Mouse (Mus musculus): ENCODE results near the gene Krt26. TPM values are rescaled to one million over a fixed set of nuclear protein-coding genes. Genes with fewer than 3 reads are reported as not detected.

The Krt26 gene
- polyA plus RNA-seq (2015; fragmentation: Nextera tagmentation; extraction: Ambion mirVana): not detected in 2 replicates

- Histone ChIP-seq H3K9ac (ENCODE audit: low read length) (no peak within 1 kb of the TSS), H3K36me3 (ENCODE audit: control insufficient read depth, insufficient read depth, low read length) (no peaks in the 10 kb centered on the region), H3K9me3 (replicated peaks; ENCODE audit: control insufficient read depth, low read length) (no peaks in the 10 kb centered on the region), H3K4me2 (ENCODE audit: low read depth, low read length) (no peak within 1 kb of the TSS), H3K27me3 (ENCODE audit: control insufficient read depth, insufficient read depth, low read length) (no peaks in the 10 kb centered on the region), H3K4me3 (replicated peaks; ENCODE audit: low read length) (no peak within 1 kb of the TSS), H3K27ac (ENCODE audit: low read length) (no peak within 1 kb of the TSS), H3K4me1 (ENCODE audit: control insufficient read depth, insufficient read depth, low read length) (no peaks in the 10 kb centered on the region; the same call in 1 of the 2 replicates)
- no peak for ATAC-seq (ENCODE audit: insufficient read depth, low FRiP score)
- 86% methylated on average over 11 of the region's 11 CpGs for WGBS
Measured at GRCm38 (mm10) chr11:99337866-99338265, at the start of gene Krt26. TSS of gene Krt26 (minus strand) at chr11:99337966.

DNA sequence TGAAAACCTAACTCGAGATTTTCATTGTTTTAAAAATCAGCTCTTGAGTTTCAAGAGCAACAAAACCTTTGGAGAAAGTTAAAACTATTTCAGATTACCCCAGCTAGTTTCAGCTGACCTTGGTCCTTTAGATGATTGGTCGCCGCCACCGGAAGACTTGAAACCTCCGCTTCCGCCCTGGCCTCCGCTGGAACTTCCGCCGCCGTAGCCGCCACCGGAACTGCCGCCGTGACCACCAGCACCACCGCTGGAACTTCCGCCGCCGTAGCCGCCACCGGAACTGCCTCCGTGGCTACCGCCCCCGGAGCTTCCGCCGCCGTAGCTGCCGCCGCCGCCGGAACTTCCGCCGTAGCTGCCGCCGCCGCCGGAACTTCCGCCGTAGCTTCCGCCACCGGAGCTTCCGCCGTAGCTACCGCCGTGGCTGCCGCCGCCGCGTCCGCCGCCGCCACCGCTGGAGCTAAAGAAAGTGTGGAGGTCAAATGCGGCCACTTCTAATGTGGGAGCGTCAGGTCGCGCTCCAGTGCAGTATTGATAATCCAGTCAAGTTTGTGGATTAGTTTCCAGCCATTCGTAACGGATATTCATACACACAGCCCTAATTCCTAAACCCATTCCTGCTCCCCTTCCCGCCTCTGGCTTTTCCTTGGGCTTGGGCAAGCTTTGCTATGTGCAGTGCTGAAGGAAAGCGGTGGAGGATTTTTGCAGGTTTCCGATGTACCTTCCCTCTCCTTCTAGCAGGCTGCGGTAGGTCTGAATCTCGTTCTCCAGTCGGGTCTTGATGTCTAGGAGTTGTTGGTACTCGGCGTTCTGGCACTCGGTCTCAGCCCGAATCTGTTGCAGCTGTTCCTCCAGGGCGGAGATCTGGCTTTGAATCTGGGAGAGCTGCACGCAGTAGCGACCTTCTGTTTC is 48.3 kb upstream of the Krt26 start:
- peak; percentile 84 for ATAC-seq (ENCODE audit: insufficient read depth, low FRiP score)

GRCm38 (mm10) chr11:99379568-99379967 is 41.8 kb upstream of the Krt26 start:
- H3K27me3 ChIP-seq (ENCODE audit: control insufficient read depth, insufficient read depth, low read length): no peaks in the 10 kb centered on the region
- H3K4me1 ChIP-seq (ENCODE audit: control insufficient read depth, insufficient read depth, low read length): no peaks in the 10 kb centered on the region
- no peak overlapping the region for H3K4me3 ChIP-seq (replicated peaks; ENCODE audit: low read length)
- 18% methylated on average over 5 of the region's 5 CpGs for WGBS
- H3K27ac ChIP-seq (ENCODE audit: low read length): no peak overlapping the region
- no peak for ATAC-seq (ENCODE audit: insufficient read depth, low FRiP score)
- no peaks in the 10 kb centered on the region for H3K9me3 ChIP-seq (replicated peaks; ENCODE audit: control insufficient read depth, low read length)
- H3K9ac ChIP-seq (ENCODE audit: low read length): no peak overlapping the region
- H3K4me2 ChIP-seq (ENCODE audit: low read depth, low read length): no peak overlapping the region
- no peaks in the 10 kb centered on the region for H3K36me3 ChIP-seq (ENCODE audit: control insufficient read depth, insufficient read depth, low read length)

More for the DNA sequence above, 48.3 kb upstream of the Krt26 start:
- Histone ChIP-seq H3K36me3 (ENCODE audit: control insufficient read depth, insufficient read depth, low read length) (no peaks in the 10 kb centered on the region), H3K4me3 (replicated peaks; ENCODE audit: low read length) (peak overlapping the region; percentile 67), H3K9ac (ENCODE audit: low read length) (peak overlapping the region; percentile 73), H3K27ac (ENCODE audit: low read length) (peak overlapping the region; percentile 100), H3K27me3 (ENCODE audit: control insufficient read depth, insufficient read depth, low read length) (no peaks in the 10 kb centered on the region), H3K9me3 (replicated peaks; ENCODE audit: control insufficient read depth, low read length) (no peaks in the 10 kb centered on the region), H3K4me2 (ENCODE audit: low read depth, low read length) (peak overlapping the region; percentile 76), H3K4me1 (ENCODE audit: control insufficient read depth, insufficient read depth, low read length) (no peaks in the 10 kb centered on the region)
- under 1% methylated on average over 71 of the region's 71 CpGs for WGBS

GRCm38 (mm10) chr11:99374803-99375202 is 37.0 kb upstream of the Krt26 start, which contains the start of gene Krt28:
TSS of gene Krt28 (minus strand) at chr11:99374903.
- no peak within 1 kb of the TSS for H3K27ac ChIP-seq (ENCODE audit: low read length)
- no peak within 1 kb of the TSS for H3K4me2 ChIP-seq (ENCODE audit: low read depth, low read length)
- H3K4me3 ChIP-seq (replicated peaks; ENCODE audit: low read length): no peak within 1 kb of the TSS
- ATAC-seq (ENCODE audit: insufficient read depth, low FRiP score): no peak
- no peaks in the 10 kb centered on the region for H3K27me3 ChIP-seq (ENCODE audit: control insufficient read depth, insufficient read depth, low read length)
- no peaks in the 10 kb centered on the region for H3K4me1 ChIP-seq (ENCODE audit: control insufficient read depth, insufficient read depth, low read length)
- H3K9ac ChIP-seq (ENCODE audit: low read length): no peak within 1 kb of the TSS
- WGBS: 83% methylated on average over 13 of the region's 13 CpGs
- H3K36me3 ChIP-seq (ENCODE audit: control insufficient read depth, insufficient read depth, low read length): no peaks in the 10 kb centered on the region
- H3K9me3 ChIP-seq (replicated peaks; ENCODE audit: control insufficient read depth, low read length): no peaks in the 10 kb centered on the region

- H3K36me3 ChIP-seq (ENCODE audit: control insufficient read depth, insufficient read depth, low read length): no peaks in the 10 kb centered on the region
- H3K27ac ChIP-seq (ENCODE audit: low read length): no peak overlapping the region
- no peak for ATAC-seq (ENCODE audit: insufficient read depth, low FRiP score)
- H3K4me1 ChIP-seq (ENCODE audit: control insufficient read depth, insufficient read depth, low read length): no peaks in the 10 kb centered on the region
- no peak overlapping the region for H3K4me2 ChIP-seq (ENCODE audit: low read depth, low read length)
- H3K9ac ChIP-seq (ENCODE audit: low read length): no peak overlapping the region
- no peaks in the 10 kb centered on the region for H3K9me3 ChIP-seq (replicated peaks; ENCODE audit: control insufficient read depth, low read length)
- WGBS: 85% methylated on average over 8 of the region's 8 CpGs
- H3K27me3 ChIP-seq (ENCODE audit: control insufficient read depth, insufficient read depth, low read length): no peaks in the 10 kb centered on the region
- no peak overlapping the region for H3K4me3 ChIP-seq (replicated peaks; ENCODE audit: low read length)
Measured at GRCm38 (mm10) chr11:99369853-99370451, 32.2 kb upstream of the Krt26 start.

DNA sequence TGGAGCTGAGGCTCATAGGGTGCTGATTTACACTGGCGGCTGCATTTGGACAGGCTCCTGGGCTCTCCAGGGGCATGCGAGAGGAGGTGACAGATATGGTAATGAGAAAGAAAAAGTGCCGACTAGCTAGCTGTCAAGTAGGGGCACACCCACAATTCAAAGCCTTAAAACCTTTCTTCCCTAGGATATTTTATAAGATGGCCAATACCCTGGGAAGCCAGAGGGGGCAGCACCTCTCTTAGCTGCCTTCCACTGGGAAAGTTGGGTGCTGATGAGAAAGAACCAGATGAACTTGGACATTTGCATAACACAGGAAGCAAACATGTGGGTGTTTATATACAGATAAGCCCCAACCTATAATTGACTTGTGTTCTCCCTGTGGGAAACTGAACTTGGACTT is 31.5 kb upstream of the Krt26 start:
- Histone ChIP-seq H3K27ac (ENCODE audit: low read length) (no peak overlapping the region), H3K9me3 (replicated peaks; ENCODE audit: control insufficient read depth, low read length) (no peaks in the 10 kb centered on the region), H3K27me3 (ENCODE audit: control insufficient read depth, insufficient read depth, low read length) (no peaks in the 10 kb centered on the region), H3K9ac (ENCODE audit: low read length) (no peak overlapping the region), H3K4me1 (ENCODE audit: control insufficient read depth, insufficient read depth, low read length) (no peaks in the 10 kb centered on the region), H3K4me2 (ENCODE audit: low read depth, low read length) (no peak overlapping the region), H3K4me3 (replicated peaks; ENCODE audit: low read length) (no peak overlapping the region), H3K36me3 (ENCODE audit: control insufficient read depth, insufficient read depth, low read length) (no peaks in the 10 kb centered on the region)
- ATAC-seq (ENCODE audit: insufficient read depth, low FRiP score): no peak
- 10% methylated on average over 3 of the region's 3 CpGs for WGBS

GRCm38 (mm10) chr11:99366791-99367190 is 29.0 kb upstream of the Krt26 start:
- Histone ChIP-seq H3K4me1 (ENCODE audit: control insufficient read depth, insufficient read depth, low read length) (no peaks in the 10 kb centered on the region), H3K27me3 (ENCODE audit: control insufficient read depth, insufficient read depth, low read length) (no peaks in the 10 kb centered on the region), H3K36me3 (ENCODE audit: control insufficient read depth, insufficient read depth, low read length) (no peaks in the 10 kb centered on the region), H3K4me3 (replicated peaks; ENCODE audit: low read length) (no peak overlapping the region), H3K4me2 (ENCODE audit: low read depth, low read length) (no peak overlapping the region), H3K27ac (ENCODE audit: low read length) (no peak overlapping the region), H3K9ac (ENCODE audit: low read length) (no peak overlapping the region), H3K9me3 (replicated peaks; ENCODE audit: control insufficient read depth, low read length) (no peaks in the 10 kb centered on the region)
- ATAC-seq (ENCODE audit: insufficient read depth, low FRiP score): no peak
- 27% methylated on average over 10 of the region's 10 CpGs for WGBS

DNA sequence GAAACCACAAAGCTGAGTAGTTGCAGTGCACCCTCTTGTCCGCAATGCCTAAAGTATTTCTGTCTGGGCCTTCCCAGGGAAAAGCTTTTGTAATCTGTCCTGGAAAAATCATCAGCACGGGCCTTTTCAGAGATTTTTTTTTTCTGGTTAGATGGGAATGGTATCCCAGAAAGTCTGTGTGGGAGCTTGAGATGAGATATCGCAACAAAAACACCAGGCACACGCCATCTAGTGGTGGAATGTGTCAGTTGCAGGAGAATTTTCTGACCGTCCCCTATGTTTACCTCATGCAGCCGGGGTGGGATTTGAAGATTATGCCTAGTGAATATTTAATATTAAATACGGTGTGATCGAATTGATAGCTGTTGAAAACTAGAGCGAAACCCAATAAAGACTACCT is 26.6 kb upstream of the Krt26 start:
- Histone ChIP-seq H3K4me3 (replicated peaks; ENCODE audit: low read length) (no peak overlapping the region), H3K27ac (ENCODE audit: low read length) (no peak overlapping the region), H3K9me3 (replicated peaks; ENCODE audit: control insufficient read depth, low read length) (no peaks in the 10 kb centered on the region), H3K4me2 (ENCODE audit: low read depth, low read length) (no peak overlapping the region), H3K36me3 (ENCODE audit: control insufficient read depth, insufficient read depth, low read length) (no peaks in the 10 kb centered on the region), H3K9ac (ENCODE audit: low read length) (no peak overlapping the region), H3K27me3 (ENCODE audit: control insufficient read depth, insufficient read depth, low read length) (no peaks in the 10 kb centered on the region), H3K4me1 (ENCODE audit: control insufficient read depth, insufficient read depth, low read length) (no peaks in the 10 kb centered on the region)
- 20% methylated on average over 9 of the region's 9 CpGs for whole genome bisulfite sequencing
- no peak for ATAC-seq (ENCODE audit: insufficient read depth, low FRiP score)

DNA sequence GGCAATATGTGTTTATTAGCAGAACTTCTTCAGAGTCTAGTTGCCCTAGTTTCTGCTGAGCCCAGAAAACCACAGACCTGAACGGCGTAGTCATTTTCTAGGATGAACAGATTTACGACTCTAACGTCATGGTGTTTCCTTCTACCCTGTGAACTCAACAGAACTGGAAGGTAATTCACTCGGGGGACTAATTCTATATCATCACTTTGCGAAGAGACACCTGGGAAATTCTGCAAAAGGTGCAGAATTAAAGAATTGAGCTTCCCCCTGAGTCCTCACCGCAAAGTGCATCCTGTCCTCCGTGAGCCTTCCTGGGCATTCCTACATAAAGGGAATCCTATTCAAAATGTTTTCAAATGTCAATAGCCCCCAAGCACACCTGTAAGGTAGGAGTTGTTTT is 23.7 kb upstream of the Krt26 start:
- Histone ChIP-seq H3K27ac (ENCODE audit: low read length) (no peak overlapping the region), H3K4me2 (ENCODE audit: low read depth, low read length) (no peak overlapping the region), H3K4me3 (replicated peaks; ENCODE audit: low read length) (no peak overlapping the region), H3K9me3 (replicated peaks; ENCODE audit: control insufficient read depth, low read length) (no peaks in the 10 kb centered on the region), H3K9ac (ENCODE audit: low read length) (no peak overlapping the region), H3K4me1 (ENCODE audit: control insufficient read depth, insufficient read depth, low read length) (no peaks in the 10 kb centered on the region), H3K36me3 (ENCODE audit: control insufficient read depth, insufficient read depth, low read length) (no peaks in the 10 kb centered on the region), H3K27me3 (ENCODE audit: control insufficient read depth, insufficient read depth, low read length) (no peaks in the 10 kb centered on the region)
- 83% methylated on average over 8 of the region's 8 CpGs for WGBS
- no peak for ATAC-seq (ENCODE audit: insufficient read depth, low FRiP score)

Measured in stomach, embryonic 16.5 days (tissue).